Mouse (Mus musculus) forebrain, postnatal 0 days (tissue): ENCODE results near the gene Rab15. TPM values are rescaled to one million over a fixed set of nuclear protein-coding genes. Genes with fewer than 3 reads are reported as not detected.

ENCODE experiments used
- ATAC-seq: fragments of 200-750 bp; cut with Nextera tagmentation; 2 replicates; pipeline ENCODE4 v1.8.0; 2017; ENCODE audit warnings: mild to moderate bottlenecking, moderate library complexity
- DNase-seq: peaks from one replicate; pipeline ENCODE4 v3.0.0-alpha.2; 2015
- H3K27ac ChIP-seq: fragments of 300-500 bp; sonication (generic); 2 replicates; pipeline ENCODE4 v1.5.1; 2014; ENCODE audit warnings: low read depth, mild to moderate bottlenecking, antibody characterized with exemption, low read length, moderate library complexity, mixed read lengths
- H3K27me3 ChIP-seq: fragments of 300-500 bp; sonication (generic); 2 replicates; pipeline ENCODE4 v1.6.1; 2014; ENCODE audit warnings: mild to moderate bottlenecking, low read length, mixed read lengths; ENCODE audit not compliant: insufficient read depth
- H3K36me3 ChIP-seq: fragments of 300-500 bp; sonication (generic); 2 replicates; pipeline ENCODE4 v1.6.1; 2014; ENCODE audit warnings: mild to moderate bottlenecking, moderate library complexity; ENCODE audit not compliant: insufficient read depth
- H3K4me1 ChIP-seq: fragments of 300-500 bp; sonication (generic); 2 replicates; pipeline ENCODE4 v1.6.1; 2014; ENCODE audit warnings: antibody characterized with exemption; ENCODE audit not compliant: insufficient read depth
- H3K4me2 ChIP-seq: fragments of 300-500 bp; sonication (generic); 2 replicates; pipeline ENCODE4 v1.6.1; 2014; ENCODE audit warnings: low read depth, mild to moderate bottlenecking, moderate library complexity
- H3K4me3 ChIP-seq: fragments of 300-500 bp; sonication (generic); 2 replicates; pipeline ENCODE4 v1.5.1; 2014; ENCODE audit warnings: low read depth, low read length, mixed read lengths
- H3K9ac ChIP-seq: fragments of 300-500 bp; sonication (generic); 2 replicates; pipeline ENCODE4 v1.6.1; 2014; ENCODE audit warnings: mild to moderate bottlenecking
- H3K9me3 ChIP-seq: fragments of 300-500 bp; sonication (generic); 2 replicates; pipeline ENCODE4 v1.6.1; 2016; ENCODE audit warnings: low read length
- CTCF ChIP-seq: sonication (generic); IDR thresholded peaks from 2 replicates; pipeline ENCODE4 v1.5.1; 2016; ENCODE audit warnings: antibody characterized with exemption, control low read depth, low read depth
- WGBS: fragments of 180-500 bp; shearing (Covaris S2); extraction: QIAGEN DNeasy Blood & Tissue Kit; methylation state at CpG from one replicate; pipeline ENCODE4 v1.1.7; 2014; 5-methylcytosine and 5-hydroxymethylcytosine counted together
- polyA plus RNA-seq: library from polyadenylated mRNA; unstranded; fragments of >200 nt; fragmentation: Nextera tagmentation; extraction: Ambion mirVana; gene quantifications from 2 replicates; pipeline ENCODE4 v1.2.1, GENCODE M21; 2015
- total RNA-seq: library from RNA; depleted of rRNA; stranded (reverse); fragments of >200 nt; gene quantifications from 2 replicates; pipeline ENCODE4 v1.2.3, GENCODE M21; 2014

Rab15 gene
- total and polyA plus RNA-seq, 2 experiments from 2014 or later = 52.6 to 83.0 TPM

DNA sequence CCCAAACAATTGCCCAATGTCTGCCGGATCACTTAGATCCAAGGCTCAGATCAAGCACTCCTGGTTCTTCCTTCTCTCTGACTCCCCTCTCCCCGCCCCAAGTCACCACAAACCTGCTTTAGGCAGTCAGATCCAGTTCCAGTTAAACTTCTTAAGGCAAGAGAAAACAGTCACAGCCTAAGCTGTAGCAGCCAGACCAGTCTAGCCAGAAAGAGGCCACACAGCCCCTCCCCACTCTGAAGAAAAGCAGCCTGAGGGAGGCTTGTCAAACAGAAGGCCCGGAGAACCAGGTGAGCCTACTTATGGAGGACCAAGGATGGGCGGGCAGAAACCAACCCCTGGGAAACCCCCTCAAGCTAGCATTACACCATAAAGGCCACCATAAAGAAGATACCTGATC lies 4.6 kb downstream of the Rab15 start:
- Histone ChIP-seq H3K9me3 (no peaks in the 10 kb centered on the region), H3K36me3 (no peaks in the 10 kb centered on the region; the same call in 1 of the 2 replicates), H3K27me3 (no peaks in the 10 kb centered on the region), H3K4me2 (no peak overlapping the region), H3K9ac (no peak overlapping the region), H3K4me3 (no peak overlapping the region), H3K27ac (no peak overlapping the region), H3K4me1 (peaks cover 15% of the 10 kb centered on the region; the same call in 1 of the 2 replicates)
- no peak for ATAC-seq
- 74% methylated on average over 4 of the region's 4 CpGs for WGBS
- TF ChIP-seq CTCF = no peak
- no peak for DNase-seq

DNA sequence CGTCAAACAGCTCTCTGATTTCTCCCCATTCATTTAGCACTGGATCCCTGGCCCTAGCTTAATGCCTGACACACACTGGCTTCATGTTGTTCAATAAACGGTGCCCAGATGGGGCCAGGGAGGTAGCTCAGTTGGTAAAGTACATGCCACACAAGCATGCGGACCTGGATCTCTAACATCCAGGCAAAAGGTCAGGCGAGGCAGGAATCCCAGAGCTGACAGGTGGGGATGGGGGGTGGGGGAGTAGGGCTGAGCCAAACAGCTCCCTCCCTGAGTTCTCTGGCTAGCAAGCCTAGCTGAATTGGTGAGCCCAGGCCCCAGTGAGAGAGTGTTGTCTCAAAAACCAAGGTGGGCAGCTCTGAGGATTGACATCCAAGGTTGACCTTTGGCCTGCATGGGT lies 5.5 kb downstream of the Rab15 start:
- DNase-seq (no peak), ATAC-seq (no peak)
- Histone ChIP-seq H3K4me2 (no peak overlapping the region), H3K27ac (no peak overlapping the region), H3K27me3 (no peaks in the 10 kb centered on the region), H3K4me3 (no peak overlapping the region), H3K4me1 (peaks cover 15% of the 10 kb centered on the region; the same call in 1 of the 2 replicates), H3K9ac (no peak overlapping the region), H3K9me3 (no peaks in the 10 kb centered on the region), H3K36me3 (peaks cover 6% of the 10 kb centered on the region; the same call in 1 of the 2 replicates)
- no peak for TF ChIP-seq CTCF
- 59% methylated on average over 4 of the region's 4 CpGs for WGBS

DNA sequence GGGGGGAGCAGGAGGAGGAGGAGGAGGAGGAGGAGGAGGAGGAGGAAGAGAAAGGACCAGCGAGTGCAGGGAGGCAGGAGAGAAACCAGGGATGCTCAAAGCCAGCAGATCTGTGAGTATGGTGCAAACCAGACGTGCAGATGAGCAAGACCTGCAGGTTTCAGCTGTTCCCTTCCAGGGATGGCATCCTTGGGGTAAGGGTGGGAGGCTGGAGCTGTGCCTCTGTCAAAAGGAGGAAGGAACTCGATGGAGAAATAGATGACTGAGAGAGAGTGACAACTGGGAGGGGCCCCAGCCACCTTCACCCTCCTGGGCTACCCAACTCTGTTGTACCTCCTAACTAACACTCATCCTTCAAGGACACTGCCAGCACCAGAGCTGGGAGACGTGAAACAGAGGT lies 6.0 kb downstream of the Rab15 start:
- 69% methylated on average over 4 of the region's 4 CpGs for WGBS
- H3K4me3 ChIP-seq = no peak overlapping the region
- H3K36me3 ChIP-seq = peaks cover 6% of the 10 kb centered on the region; the same call in 1 of the 2 replicates
- no peak overlapping the region for H3K4me2 ChIP-seq
- no peak overlapping the region for H3K27ac ChIP-seq
- ATAC-seq (no peak), DNase-seq (no peak)
- no peaks in the 10 kb centered on the region for H3K9me3 ChIP-seq
- peaks cover 15% of the 10 kb centered on the region; the same call in 1 of the 2 replicates for H3K4me1 ChIP-seq
- H3K9ac ChIP-seq = no peak overlapping the region
- H3K27me3 ChIP-seq = no peaks in the 10 kb centered on the region
- TF ChIP-seq CTCF = no peak

DNA sequence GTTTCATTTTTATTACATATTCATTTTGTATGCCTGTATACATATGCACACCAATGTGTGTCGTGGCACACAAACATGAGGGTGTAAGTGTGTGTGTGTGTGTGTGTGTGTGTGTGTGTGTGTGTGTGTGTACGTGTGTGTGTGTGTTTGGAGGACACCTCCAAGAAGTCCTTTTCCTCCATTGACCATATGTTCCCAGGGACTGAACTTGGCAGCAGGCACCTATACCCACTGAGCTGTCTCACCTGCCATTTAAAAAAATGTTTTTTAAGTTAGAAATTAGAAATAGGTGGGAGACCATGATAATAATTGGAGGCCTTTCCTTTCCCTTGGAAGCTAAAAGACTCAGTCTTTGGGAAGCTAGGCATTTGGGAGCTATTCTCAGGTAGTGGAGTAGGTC lies 8.6 kb downstream of the Rab15 start:
- H3K27me3 ChIP-seq = no peaks in the 10 kb centered on the region
- DNase-seq = no peak
- 85% methylated on average over 2 of the region's 2 CpGs for WGBS

DNA sequence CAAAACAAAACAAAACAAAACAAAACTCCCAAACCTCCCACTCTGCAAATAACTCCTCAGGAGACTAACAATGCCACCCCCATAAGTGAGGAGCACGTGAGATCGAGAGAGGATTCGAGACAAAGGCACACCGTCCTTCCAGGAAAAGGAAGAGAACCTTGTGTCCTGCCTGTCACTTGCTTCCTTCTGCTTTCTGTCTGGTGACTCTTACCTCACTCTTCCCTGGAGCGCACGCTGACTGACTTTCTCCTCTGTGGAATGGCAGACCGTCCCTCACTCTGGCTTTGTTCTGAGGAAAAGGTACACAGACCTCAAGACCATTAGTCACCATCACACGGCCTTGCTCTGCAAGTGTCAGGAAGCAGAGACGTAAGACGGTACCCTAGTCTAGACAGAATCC lies 9.2 kb downstream of the Rab15 start:
- ATAC-seq = no peak
- WGBS = 86% methylated on average over 10 of the region's 10 CpGs

More for the DNA sequence above, 8.6 kb downstream of the Rab15 start:
- TF ChIP-seq CTCF = no peak
- Histone ChIP-seq H3K27ac (no peak overlapping the region), H3K4me3 (no peak overlapping the region), H3K4me1 (no peaks in the 10 kb centered on the region), H3K9me3 (no peaks in the 10 kb centered on the region), H3K4me2 (no peak overlapping the region), H3K36me3 (peaks cover 6% of the 10 kb centered on the region; the same call in 1 of the 2 replicates), H3K9ac (no peak overlapping the region)
- ATAC-seq = no peak

DNA sequence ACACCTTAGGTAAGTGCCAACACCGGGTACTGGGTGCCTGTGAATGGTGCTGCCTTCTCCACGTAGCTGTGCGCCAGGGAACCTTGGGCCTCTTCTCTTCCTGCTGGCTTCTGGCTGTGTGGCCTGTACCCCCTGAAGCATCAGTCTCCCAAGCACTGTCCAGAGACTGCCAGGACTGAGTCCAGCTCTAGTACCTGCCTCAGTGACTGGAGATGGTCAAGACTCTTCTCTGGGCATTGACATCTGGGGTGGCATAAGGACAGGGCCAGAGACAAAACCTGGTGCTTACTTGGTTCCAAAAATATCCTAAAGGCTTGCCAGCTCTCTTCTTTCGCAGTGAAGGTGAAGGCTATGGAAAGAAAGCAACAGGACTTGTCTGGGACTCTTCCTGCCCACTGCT lies 11.7 kb downstream of the Rab15 start:
- H3K4me2 ChIP-seq = no peak overlapping the region
- H3K27me3 ChIP-seq = no peaks in the 10 kb centered on the region
- H3K4me1 ChIP-seq = no peaks in the 10 kb centered on the region
- WGBS = 91% methylated on average over 4 of the region's 4 CpGs
- H3K9ac ChIP-seq = no peak overlapping the region
- DNase-seq (no peak), ATAC-seq (no peak)
- H3K27ac ChIP-seq = no peak overlapping the region
- no peak for TF ChIP-seq CTCF
- no peaks in the 10 kb centered on the region for H3K9me3 ChIP-seq
- H3K4me3 ChIP-seq = no peak overlapping the region
- H3K36me3 ChIP-seq = peaks cover 6% of the 10 kb centered on the region; the same call in 1 of the 2 replicates

More for the DNA sequence above, 9.2 kb downstream of the Rab15 start:
- no peak overlapping the region for H3K9ac ChIP-seq
- no peak overlapping the region for H3K4me3 ChIP-seq
- H3K27ac ChIP-seq = no peak overlapping the region
- DNase-seq = no peak
- peaks cover 6% of the 10 kb centered on the region; the same call in 1 of the 2 replicates for H3K36me3 ChIP-seq
- no peaks in the 10 kb centered on the region for H3K9me3 ChIP-seq
- no peak for TF ChIP-seq CTCF
- H3K27me3 ChIP-seq = no peaks in the 10 kb centered on the region
- H3K4me2 ChIP-seq = no peak overlapping the region
- no peaks in the 10 kb centered on the region for H3K4me1 ChIP-seq

DNA sequence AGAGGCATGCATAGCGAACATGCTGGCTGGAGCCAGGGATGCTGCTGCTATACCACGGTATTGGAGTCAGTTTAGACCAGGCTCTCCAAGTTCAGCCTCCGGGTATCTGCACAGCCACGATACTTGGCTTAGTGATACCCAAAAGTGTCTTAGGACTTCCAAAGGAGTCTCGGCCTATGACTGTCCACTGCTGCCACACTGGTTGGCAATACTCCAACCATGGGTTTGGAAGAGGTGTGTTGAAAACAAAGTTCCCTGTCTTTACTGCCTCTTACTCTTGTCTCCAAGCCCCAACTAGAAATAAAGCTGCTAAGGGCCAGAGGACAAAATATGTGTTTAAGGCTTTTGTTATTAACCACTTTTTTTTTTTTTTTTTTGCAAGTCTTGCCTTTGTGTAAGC lies 12.2 kb downstream of the Rab15 start:
- no peak for DNase-seq
- no peak for TF ChIP-seq CTCF
- ATAC-seq = no peak

More for the DNA sequence above, 12.2 kb downstream of the Rab15 start:
- 93% methylated on average over 5 of the region's 5 CpGs for WGBS
- Histone ChIP-seq H3K9me3 (no peaks in the 10 kb centered on the region), H3K4me3 (no peak overlapping the region), H3K27ac (no peak overlapping the region), H3K4me1 (no peaks in the 10 kb centered on the region), H3K27me3 (no peaks in the 10 kb centered on the region), H3K36me3 (peaks cover 6% of the 10 kb centered on the region; the same call in 1 of the 2 replicates), H3K4me2 (no peak overlapping the region), H3K9ac (no peak overlapping the region)
